Mouse (Mus musculus) heart, adult 2 months (tissue): Measurements from ENCODE around the gene Wfdc15b.

Source experiments
- CTCF ChIP-seq: fragments of 200-600 bp; IDR thresholded peaks from 2 replicates; pipeline ENCODE4 v1.8.1; 2022; ENCODE audit warnings: antibody characterized with exemption, mild to moderate bottlenecking, moderate library complexity
- POLR2A ChIP-seq: fragments of 200-500 bp; IDR thresholded peaks from 2 replicates; pipeline ENCODE4 v1.6.1; 2011; ENCODE audit warnings: mild to moderate bottlenecking, low read depth, low read length, control low read depth; ENCODE audit not compliant: insufficient read depth

DNA sequence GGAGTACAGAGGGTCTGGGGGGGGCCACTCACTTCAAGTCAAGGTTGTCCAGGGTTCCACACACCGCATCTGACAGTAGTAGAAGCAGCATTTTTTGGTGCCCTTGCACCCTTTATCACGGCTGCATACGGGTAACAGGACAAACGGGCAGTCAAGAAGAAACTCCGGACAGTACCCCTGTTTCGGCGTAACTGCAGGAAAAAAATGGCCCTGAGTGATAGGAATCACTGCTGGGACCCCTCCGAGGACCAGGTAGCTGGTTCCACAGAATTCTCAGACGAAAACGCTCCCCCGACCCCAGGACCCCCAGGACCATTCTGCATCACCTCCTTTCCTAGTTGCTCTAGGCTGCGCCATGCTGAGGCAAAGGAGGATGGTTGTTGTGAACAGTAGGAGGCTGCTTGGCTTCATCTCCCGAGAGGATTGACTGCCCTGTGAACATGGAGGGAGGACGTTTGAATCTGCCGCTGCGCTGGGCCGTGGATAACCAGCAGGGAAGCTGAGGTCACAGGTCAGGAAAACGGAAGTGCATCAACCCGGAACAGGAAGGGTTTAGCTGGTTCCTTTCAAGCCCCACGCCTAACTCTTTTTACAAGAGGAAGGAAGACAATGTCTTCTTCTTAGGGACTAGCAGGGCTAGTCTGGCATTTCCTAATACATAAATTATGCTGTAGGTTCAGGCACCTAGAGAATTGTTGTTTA lies 21.7 kb downstream of the Wfdc15b start, which contains the start of gene Wfdc15a:
- TF ChIP-seq CTCF = no peak
- no peak for TF ChIP-seq POLR2A
